Mouse (Mus musculus) testis, postnatal 14 days (tissue): ENCODE data around the gene Fdx1l.
A peak's percentile ranks its signal among the peaks of the same experiment; 100 is the strongest.
"Not testable (repeated sequence)": the region's sequence is repeated elsewhere in the genome, so short reads cannot be mapped to it uniquely, and the experiment has no call there.

Source experiments
- DNase-seq: peaks from one replicate; pipeline ENCODE4 v3.0.0; 2021; ENCODE audit warnings: low spot score

The Fdx1l gene

GRCm38 (mm10) chr9:21072641-21073040 lies 773 bp downstream of the Fdx1l start:
- no peak for DNase-seq

GRCm38 (mm10) chr9:21067006-21067684 lies 6.3 kb downstream of the Fdx1l start, which contains the start of gene Zglp1:
Gene Zglp1, minus strand, starts transcription at chr9:21067093.
- DNase-seq, result peak; percentile 70

- no peak for DNase-seq
Observed at GRCm38 (mm10) chr9:21062928-21063327, 10.5 kb downstream of the Fdx1l start.

GRCm38 (mm10) chr9:21051578-21051977 lies 21.8 kb downstream of the Fdx1l start:
- DNase-seq, result no peak

- DNase-seq, result no peak
Observed at GRCm38 (mm10) chr9:21045235-21045634, 28.2 kb downstream of the Fdx1l start.

GRCm38 (mm10) chr9:21044785-21045184 lies 28.6 kb downstream of the Fdx1l start:
- DNase-seq, result not testable (repeated sequence)

GRCm38 (mm10) chr9:21043563-21043962 lies 29.9 kb downstream of the Fdx1l start:
- DNase-seq, result no peak

GRCm38 (mm10) chr9:21041308-21041707 lies 32.1 kb downstream of the Fdx1l start:
- DNase-seq, result no peak

GRCm38 (mm10) chr9:21039779-21040178 lies 33.6 kb downstream of the Fdx1l start:
- DNase-seq, result no peak

GRCm38 (mm10) chr9:21037481-21037891 lies 35.9 kb downstream of the Fdx1l start:
- no peak for DNase-seq

GRCm38 (mm10) chr9:21036666-21037065 lies 36.7 kb downstream of the Fdx1l start:
- no peak for DNase-seq

GRCm38 (mm10) chr9:21036161-21036560 lies 37.3 kb downstream of the Fdx1l start:
- DNase-seq, result no peak

GRCm38 (mm10) chr9:21035586-21035985 lies 37.8 kb downstream of the Fdx1l start:
- no peak for DNase-seq

- DNase-seq, result no peak
Observed at GRCm38 (mm10) chr9:21034481-21035085, 38.8 kb downstream of the Fdx1l start.

- peak; percentile 78 for DNase-seq
Observed at GRCm38 (mm10) chr9:21033136-21033535, 40.3 kb downstream of the Fdx1l start.

GRCm38 (mm10) chr9:21032491-21032890 lies 40.9 kb downstream of the Fdx1l start:
- no peak for DNase-seq

GRCm38 (mm10) chr9:21031896-21032351 lies 41.5 kb downstream of the Fdx1l start, which contains the start of gene Icam5:
Gene Icam5, plus strand, starts transcription at chr9:21032073.
- no peak for DNase-seq

GRCm38 (mm10) chr9:21031251-21031895 lies 42.0 kb downstream of the Fdx1l start:
- peak; percentile 71 for DNase-seq

- peak; percentile 84 for DNase-seq
Observed at GRCm38 (mm10) chr9:21030781-21031250, 42.6 kb downstream of the Fdx1l start.

- DNase-seq, result no peak
Observed at GRCm38 (mm10) chr9:21030055-21030600, 43.3 kb downstream of the Fdx1l start.

- peak; percentile 76 for DNase-seq
Observed at GRCm38 (mm10) chr9:21029291-21030054, 43.9 kb downstream of the Fdx1l start, which contains the start of gene Icam4. Gene Icam4, plus strand, starts transcription at chr9:21029373.
